Mouse (Mus musculus) adrenal gland (tissue): ENCODE data around the gene Cypt2.
"Not testable (repeated sequence)": the region's sequence is repeated elsewhere in the genome, so short reads cannot be mapped to it uniquely, and the experiment has no call there.

Experiments
- intact Hi-C: fragments of 180-260 bp; cut with DNase I; formaldehyde crosslinking; loops from one replicate; pipeline ENCODE4 v1.15.1; 2025
- long read RNA-seq, 2 experiments: library from polyadenylated mRNA; unstranded; transcript quantifications; one replicate each; pipeline ENCODE4 v2.0.0; 2020; ENCODE audit warnings: borderline replicate concordance in 1 of 2; ENCODE audit not compliant: insufficient replicate concordance in 1 of 2

Gene Cypt2
- long read RNA-seq, experiment 1 = 0 reads
- long read RNA-seq, experiment 2 = 0 reads

GRCm38 (mm10) chrX:105499472-105499871 is at the start of gene Cypt2:
TSS of gene Cypt2 (plus strand) at chrX:105499772.
- intact Hi-C loops = not testable (repeated sequence)

DNA sequence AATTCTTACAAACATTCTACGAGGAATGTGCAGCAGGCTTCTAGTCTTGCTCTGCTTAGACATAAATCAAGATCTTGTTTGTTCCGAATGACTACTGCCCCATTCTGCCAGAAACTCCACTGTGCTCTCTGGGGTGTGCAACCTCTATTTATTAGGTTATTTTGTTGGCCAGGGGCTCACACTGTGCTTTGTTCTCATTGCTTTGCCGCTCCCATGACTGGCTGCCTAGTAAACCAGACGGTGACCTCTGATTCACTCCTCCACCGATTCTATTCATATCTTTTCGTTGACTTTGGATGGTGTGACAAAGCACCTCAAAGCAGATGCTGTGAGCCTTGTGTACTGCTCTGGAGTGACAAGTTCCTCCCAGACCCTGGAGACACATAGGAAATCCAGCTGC is 46.7 kb downstream of the Cypt2 start:
- intact Hi-C loops = no loop called here
